21 mouse cellular contexts compared by ENCODE assay signal in the genomic region with DNA sequence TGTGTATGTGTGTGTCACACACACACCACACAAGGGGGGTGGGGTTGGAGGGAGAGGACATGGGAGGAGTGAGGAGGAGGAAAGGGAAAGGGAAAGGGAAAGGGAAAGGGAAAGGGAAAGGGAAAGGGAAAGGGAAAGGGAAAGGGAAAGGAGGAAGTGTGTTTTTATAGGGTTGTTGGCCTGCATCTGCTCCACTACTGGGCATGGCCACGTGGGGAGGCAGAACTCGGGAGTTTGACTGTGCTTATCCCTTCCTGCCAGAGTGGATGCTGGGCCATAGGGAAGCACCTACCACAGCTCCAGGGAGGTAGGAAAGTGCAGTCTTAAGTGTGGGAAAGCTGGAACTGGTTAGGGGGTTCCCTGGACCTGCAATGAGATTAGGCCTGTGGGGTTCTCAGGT.
"Had no signal": no experiment of that assay in that cellular context is flagged by ENCODE, and none has a peak within 500 bp of the region (broad histone marks: within the 10 kb centered on the region; RNA-seq: fewer than 3 reads in every experiment).

No protein-coding gene starts in this region.

- H3K4me3 ChIP-seq: lung, embryonic 15.5 days; megakaryocyte, embryonic 14.5 days; midbrain, embryonic 13.5 days; midbrain, embryonic 15.5 days; myocyte; neural tube, embryonic 13.5 days; neural tube, embryonic 15.5 days; stomach, embryonic 15.5 days had no signal

- H3K27ac ChIP-seq: lung, embryonic 15.5 days; macrophage; midbrain, embryonic 13.5 days; midbrain, embryonic 15.5 days; neural tube, embryonic 13.5 days; neural tube, embryonic 15.5 days; stomach, embryonic 15.5 days; stomach, postnatal 0 days had no signal

- H3K36me3 ChIP-seq: lung, embryonic 15.5 days; midbrain, embryonic 13.5 days; midbrain, embryonic 15.5 days; neural tube, embryonic 13.5 days; neural tube, embryonic 15.5 days; stomach, embryonic 15.5 days had no signal

- H3K9me3 ChIP-seq: lung, embryonic 15.5 days; midbrain, embryonic 13.5 days; midbrain, embryonic 15.5 days; neural tube, embryonic 13.5 days; neural tube, embryonic 15.5 days; stomach, embryonic 15.5 days had no signal

- H3K27me3 ChIP-seq: lung, embryonic 15.5 days; megakaryocyte, embryonic 14.5 days; midbrain, embryonic 13.5 days; midbrain, embryonic 15.5 days; neural tube, embryonic 13.5 days; neural tube, embryonic 15.5 days; stomach, embryonic 15.5 days had no signal

- DNase-seq: liver, postnatal 0 days; lung, adult 2 months; lung, postnatal 14 days; lung, postnatal 36 days; retina, postnatal 1 day; right cerebral cortex, postnatal 14 days; thymus, adult 2 months; thymus, postnatal 25 days; thymus, postnatal 4 days had no signal

- H3K4me1 ChIP-seq: stomach, embryonic 15.5 days had no signal

- ATAC-seq: liver, postnatal 0 days; lung, postnatal 0 days; midbrain, embryonic 15.5 days had no signal

- H3K4me2 ChIP-seq: lung, embryonic 15.5 days; midbrain, embryonic 11.5 days; midbrain, embryonic 13.5 days; midbrain, embryonic 15.5 days; neural tube, embryonic 13.5 days; neural tube, embryonic 15.5 days; stomach, embryonic 15.5 days had no signal

- H3K9ac ChIP-seq: liver, postnatal 0 days; lung, embryonic 15.5 days; midbrain, embryonic 13.5 days; midbrain, embryonic 15.5 days; neural tube, embryonic 13.5 days; neural tube, embryonic 15.5 days; stomach, embryonic 15.5 days had no signal
